Mouse (Mus musculus) heart, postnatal 4 days (tissue): ENCODE data around the gene Naa20. TPM values are rescaled to one million over a fixed set of nuclear protein-coding genes. Genes with fewer than 3 reads are reported as not detected.

Source experiments
- DNase-seq: peaks from one replicate; pipeline ENCODE4 v3.0.0; 2021
- total RNA-seq, 2 experiments: library from RNA; stranded (reverse); gene quantifications; 2 replicates each; pipeline ENCODE4 v1.2.3; 2021

Gene Naa20
- 100 to 1,000 TPM; 120 to 123 TPM for total RNA-seq

DNA sequence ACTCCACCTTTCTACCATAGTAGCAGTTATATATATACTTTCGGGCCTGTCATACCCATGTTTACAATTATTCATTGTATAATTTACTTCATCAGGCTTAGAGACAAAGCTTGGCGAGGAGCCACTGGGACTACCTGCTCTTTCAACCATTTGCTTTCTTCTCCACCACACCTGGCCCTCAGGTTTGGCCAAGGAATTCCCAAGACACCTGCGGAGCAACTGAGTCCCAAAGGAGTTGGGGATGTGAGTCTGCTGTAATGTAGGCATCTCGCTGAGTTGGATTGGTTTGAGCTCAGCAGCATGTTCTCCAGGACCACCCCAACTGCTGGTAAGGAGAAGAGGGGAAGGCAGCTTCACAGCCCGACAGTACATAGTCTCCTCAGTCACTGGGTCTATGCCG lies at the start of gene Naa20:
TSS of gene Naa20 (plus strand) at position 239 of the 400 bp plus-strand sequence.
- DNase-seq = no peak

DNA sequence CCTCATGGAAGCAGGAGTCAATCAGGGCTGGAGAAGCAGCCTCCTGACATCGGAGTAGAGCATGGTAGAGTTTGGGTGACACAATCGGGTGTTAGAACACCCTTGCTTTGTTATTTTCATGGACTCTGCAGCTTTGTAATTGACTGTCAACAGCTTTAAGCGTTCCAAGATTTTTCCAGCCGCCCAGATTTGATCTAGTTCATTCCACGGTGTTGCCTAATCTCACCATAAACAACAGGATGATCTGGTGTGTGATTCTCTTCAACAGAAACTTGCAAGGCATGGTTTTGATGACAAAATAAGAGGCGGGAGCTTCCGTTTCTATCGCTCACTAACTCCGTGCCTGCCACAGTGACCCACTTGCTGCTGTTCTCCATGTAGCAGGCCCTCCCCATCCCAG lies 46.1 kb upstream of the Naa20 start:
- DNase-seq = no peak

DNA sequence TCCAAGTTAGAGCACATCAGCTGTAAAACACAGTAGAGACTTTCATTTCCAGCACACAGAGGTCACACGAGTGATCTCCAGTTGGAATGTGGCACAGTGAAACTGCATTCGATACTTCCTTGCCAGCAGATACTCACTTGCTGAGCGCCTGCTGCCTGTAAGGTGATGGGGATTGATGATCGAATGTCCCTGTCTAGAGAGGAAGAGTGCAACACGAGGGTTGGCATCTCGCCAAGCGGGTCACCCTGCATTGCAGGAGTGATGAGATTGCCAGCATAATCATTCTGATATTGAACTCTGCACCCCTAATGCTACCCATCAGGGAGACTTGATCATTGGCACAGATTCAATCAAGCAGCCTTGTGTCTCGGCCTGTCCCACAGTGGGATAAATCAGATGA lies 44.0 kb upstream of the Naa20 start:
- no peak for DNase-seq

DNA sequence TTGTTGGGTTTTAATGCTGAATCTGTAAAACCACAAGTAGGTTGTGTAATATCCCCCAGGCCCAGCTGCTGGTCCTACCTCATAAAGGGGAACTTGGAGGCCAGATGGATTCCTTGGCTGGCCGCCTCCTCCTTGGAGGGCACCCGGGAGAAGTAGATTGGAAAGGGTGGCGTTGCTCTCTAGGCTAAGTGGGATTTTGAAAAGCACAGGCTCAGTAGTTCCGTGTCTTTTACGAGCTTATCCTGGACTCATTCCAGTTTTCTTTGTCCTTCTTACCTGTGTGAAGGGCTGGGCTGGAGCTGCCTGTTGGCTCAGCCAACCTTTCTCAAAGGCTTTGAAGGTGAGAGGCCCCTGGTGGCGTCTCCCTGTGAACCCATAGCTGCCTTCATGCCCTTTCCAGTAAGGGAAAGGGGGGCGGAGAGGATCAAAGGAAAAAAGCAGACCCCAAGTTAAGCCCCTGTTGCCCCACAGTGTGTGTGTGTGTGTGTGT lies 42.4 kb upstream of the Naa20 start:
- peak; percentile 43 for DNase-seq

DNA sequence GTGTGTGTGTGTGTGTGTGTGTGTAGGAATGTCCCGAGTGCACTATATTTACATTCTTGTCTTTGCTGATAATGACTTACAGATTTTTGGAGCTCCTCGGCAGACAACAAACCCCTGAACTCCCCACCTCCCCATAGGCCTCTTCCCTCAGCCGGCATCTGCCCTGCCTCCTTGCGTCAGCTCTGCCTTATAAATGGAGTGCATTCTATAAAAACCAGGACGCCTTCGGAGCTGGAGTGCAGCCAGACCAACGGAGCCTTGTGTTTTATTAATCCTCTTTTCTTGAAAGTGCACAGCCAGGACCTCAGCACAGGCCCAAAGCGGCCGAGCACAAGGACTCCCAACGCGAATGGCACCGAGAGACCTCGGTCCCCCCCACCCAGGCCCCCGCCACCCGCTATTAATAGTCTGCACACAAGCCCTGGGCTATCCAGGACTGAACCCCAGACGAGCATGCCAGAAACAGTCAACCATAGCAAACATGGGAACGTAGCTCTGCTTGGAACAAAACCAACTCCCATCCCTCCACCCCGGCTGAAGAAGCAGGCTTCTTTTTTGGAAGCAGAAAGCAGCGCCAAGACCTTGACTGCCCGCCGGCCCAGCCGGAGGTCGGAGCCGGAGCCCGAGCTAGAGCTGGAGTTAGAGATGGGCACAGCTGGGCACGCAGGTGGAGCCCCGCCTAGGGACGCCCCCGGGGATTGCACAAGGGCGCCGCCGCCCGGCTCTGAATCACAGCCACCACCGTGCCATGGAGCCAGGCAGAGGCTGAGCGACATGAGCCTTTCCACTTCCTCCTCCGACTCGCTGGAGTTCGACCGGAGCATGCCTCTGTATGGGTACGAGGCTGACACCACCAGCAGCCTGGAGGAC lies 41.7 kb upstream of the Naa20 start:
- DNase-seq = peak; percentile 86

DNA sequence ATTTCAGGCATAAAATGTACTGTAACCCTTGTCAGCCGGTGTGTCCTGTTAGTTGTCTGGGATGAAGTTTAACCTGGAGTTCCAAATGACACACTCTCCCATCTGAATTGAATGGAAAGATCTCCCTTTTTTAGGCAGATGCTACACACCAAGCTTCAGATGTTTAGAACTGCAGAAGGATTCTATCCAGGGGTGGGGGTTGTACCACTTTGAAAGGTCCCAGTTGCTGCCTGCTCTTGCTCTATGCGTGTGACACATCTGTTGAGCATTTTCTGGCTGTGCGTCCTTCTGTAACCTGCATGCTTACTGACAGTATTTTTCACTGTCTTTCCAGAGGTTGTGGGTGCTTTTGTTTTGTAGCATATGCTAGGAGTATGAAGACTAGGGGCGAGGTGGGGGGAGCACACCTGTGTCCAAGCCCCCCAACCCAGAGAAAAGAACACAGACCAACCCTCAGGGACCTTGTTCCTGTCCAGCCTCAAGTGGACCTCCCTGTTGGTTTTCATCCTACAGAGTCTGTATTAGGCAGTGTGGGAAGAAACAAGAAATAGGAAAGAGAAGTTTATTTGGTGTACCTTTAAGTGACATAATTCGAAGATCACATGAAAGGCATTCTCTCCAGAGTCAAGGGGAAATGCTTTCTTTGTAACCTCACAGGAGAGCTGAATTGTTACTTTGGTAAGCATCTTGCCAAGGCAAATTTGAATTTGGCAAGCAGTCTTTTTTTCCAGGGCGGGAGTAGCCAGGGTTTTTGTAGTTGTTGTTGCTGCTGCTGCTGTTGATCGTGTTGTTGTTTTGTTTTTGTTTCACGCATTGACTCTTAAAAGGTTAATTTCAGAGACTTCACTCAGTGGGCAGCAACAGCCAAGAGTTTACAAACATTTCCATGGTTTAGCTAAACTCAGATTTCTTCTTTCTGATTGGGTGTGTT lies 40.4 kb upstream of the Naa20 start:
- DNase-seq = peak; percentile 46

DNA sequence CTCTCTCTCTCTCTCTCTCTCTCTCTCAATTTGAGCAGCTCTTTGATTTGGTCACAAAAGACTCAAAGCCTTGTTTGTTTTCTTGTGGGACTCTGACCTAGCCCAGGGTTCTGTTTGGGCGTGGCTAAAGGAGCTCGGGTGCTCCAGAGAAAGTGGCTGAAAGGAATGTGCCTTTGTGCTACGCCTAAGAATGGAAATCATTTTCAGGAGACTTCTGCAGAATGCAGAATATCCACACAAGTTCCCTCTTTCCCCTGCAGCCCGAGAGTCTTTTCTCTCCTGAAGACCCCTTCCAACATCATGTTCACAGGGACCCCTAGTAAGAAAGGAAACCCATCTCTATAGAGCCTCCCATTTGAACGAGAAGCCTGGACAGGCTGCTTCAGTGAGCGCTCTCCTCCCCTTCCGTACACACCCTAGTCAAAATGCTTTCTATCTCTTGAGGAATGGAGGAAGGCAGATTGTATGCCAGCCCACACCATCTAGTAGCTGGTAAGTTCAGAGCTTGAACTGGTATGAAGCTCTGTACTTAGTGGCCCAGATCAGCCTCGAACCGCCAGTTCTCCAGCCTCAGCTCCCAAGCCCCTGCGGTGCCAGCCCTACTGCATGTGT lies 39.6 kb upstream of the Naa20 start:
- no peak for DNase-seq

DNA sequence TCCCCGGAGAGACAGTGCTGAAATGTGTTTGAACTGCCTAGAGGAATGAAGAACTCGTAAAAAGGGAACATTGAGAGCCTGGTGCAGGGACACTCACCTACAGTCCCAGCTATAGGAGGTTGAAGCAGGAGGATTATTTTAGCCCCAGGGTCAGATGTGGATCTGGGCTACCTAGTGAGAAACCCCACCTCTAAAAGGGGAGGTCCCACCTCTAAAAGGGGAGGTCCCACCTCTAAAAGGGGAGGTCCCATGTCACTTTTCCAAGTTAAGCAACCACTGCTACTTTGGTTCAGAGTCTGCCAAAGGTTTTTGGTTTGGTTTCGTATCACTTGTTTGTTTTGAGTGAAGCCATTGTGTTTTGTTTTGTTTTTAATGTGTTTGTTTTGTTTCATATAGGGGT lies 36.6 kb upstream of the Naa20 start:
- no peak for DNase-seq

DNA sequence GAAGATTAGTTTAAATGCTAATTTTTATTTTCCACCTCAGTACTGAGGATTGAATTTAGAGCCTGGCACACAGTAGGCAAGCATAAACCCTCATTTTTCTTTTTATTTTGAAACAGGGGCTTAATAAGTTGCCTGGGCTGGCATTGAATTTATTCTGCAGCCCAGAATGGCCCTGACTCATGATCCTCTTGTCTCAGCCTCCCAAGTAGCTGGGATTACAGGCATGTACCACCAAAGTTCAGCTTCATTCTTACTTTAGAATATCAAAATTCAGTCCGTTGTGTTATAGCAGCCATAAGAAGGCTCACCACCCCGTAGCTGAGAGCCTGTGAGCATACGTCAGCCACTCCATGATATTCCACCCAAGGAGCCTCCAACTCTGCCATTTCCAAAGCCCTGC lies 35.7 kb upstream of the Naa20 start:
- DNase-seq = no peak

DNA sequence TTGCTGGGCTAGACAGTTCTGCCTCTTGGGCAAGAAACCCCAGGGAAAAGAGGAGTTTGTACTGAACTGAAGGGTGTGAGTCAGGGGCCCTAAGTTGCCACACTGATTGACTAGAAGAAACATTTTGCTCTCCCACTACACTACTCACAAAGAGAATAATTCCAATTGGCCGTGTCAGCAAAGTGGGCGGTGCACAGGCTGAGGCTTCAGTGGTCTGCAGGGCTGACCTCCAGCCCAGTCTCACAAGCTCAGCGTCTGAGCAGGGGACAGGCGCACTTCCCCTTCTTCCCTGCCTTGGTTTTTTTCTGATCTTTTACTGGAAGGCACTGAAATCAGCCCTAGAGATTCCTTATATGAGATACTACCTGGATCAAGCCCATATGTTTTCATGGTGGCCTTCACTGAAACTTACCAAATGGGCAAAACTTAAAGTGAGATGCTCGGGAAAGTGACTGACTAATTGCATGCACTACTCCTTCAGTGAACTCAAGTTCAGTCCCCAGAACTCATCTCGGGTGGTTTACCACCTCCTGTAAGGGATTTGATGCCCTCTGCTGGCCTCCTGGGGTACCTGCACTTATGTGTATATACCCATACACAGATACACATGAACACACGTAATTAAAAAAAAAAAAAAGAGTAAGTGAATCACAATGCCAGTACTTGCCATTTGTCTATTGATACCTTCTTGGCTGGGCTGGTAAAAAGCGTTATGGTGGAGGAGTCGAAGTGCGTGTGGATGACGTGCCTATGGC lies 35.0 kb upstream of the Naa20 start:
- no peak for DNase-seq

DNA sequence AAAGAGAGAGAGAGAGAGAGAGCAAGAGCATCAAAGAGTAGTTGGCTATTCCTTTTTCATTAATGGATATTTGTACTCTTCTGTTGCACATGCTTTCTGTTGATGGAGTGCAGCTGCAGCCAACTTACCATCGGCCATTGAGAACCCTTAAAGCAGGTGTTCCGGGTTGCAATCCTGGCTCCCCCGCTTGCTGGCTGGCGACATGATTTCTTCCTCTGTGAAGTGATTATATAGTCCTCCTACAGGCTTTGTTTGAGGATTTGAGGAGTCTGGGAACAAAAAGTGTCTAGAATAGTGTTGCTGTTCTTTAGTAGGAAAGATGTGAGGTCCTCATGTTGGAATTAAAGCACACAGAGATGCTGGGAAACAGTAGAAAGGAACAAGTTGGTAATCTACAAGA lies 30.6 kb upstream of the Naa20 start:
- no peak for DNase-seq

DNA sequence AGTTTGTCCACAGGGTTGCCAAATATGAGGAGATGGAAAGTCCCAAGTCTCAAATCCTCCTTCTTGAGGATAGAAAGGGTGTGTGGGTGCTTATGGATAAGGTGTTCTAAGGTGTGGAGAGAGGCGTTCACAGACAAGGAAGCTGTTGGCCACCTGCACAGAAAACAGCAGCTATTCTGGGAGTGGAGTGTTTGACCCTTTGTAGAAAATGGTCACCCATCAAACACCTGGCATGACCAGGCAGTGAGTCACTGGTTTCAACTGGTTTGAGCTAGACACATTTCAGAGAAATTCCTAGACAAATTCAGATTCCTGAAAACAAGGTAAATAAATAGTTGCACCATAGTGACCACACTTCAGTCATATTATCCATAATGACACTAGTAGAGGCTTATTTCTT lies 29.8 kb upstream of the Naa20 start:
- DNase-seq = no peak

DNA sequence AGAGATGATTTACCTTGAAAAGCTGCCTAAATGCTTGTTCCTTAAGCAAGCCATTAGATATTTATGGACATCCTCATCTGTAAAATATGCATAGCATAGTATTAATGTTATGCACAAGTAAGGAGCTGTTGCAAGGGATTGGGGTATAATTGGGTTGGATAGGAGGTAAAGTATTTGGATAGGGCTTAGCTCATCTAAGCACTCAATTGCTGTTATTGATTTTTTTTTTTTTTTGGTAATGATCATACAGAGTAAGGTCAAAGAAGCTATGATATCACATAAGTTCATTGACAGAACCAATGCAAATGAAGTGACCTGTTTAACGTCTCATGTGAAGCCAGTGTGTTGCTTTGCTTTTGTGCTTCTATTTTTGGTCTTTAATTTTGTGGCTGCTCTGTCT lies 27.9 kb upstream of the Naa20 start:
- no peak for DNase-seq

DNA sequence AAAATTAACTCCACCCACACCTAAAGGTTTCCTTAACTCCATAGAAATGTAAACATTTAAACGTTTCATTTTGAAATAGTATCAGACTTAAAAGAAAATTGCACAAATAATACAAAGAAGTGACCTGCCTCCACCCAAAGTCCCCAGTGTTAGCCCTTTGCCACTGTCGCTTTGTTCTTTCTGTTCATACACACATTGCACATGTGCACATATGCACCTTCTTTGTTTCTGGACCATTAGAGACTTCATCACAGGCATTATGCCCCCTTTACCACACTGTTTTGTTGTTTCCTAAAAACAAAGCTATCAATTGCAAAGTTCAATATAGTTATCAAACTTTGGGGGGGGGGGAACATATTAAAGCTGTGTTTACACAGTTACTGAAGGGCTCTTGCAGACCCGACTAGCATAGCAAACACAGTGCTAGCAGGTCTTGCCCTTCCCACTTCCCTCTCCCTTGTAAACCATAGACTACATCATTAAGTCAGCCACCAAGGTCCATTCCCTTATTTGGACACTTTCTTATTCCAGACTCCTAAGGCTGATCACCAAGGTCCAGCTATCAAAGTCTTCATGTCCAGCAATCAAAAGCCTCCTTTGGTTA lies 26.9 kb upstream of the Naa20 start:
- DNase-seq = no peak

DNA sequence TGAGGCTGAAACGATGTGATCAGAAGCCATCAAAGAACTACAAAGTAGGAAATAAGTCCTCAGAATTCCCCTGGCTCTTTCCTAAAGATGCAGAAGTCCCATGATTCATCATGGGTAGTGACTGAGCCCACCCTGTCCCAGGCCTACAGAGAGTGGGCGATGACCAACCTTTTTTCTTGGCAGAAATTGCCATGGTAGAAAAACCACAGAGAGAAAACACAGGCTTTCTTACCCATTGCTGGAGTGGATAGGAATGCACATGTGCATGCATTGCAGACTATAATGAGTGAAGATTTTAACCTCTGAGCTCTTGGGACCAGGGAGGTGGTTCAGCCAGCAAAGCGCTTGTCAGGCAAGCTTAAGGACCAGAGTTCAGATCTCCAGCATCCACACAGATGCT lies 24.7 kb upstream of the Naa20 start:
- DNase-seq = no peak

DNA sequence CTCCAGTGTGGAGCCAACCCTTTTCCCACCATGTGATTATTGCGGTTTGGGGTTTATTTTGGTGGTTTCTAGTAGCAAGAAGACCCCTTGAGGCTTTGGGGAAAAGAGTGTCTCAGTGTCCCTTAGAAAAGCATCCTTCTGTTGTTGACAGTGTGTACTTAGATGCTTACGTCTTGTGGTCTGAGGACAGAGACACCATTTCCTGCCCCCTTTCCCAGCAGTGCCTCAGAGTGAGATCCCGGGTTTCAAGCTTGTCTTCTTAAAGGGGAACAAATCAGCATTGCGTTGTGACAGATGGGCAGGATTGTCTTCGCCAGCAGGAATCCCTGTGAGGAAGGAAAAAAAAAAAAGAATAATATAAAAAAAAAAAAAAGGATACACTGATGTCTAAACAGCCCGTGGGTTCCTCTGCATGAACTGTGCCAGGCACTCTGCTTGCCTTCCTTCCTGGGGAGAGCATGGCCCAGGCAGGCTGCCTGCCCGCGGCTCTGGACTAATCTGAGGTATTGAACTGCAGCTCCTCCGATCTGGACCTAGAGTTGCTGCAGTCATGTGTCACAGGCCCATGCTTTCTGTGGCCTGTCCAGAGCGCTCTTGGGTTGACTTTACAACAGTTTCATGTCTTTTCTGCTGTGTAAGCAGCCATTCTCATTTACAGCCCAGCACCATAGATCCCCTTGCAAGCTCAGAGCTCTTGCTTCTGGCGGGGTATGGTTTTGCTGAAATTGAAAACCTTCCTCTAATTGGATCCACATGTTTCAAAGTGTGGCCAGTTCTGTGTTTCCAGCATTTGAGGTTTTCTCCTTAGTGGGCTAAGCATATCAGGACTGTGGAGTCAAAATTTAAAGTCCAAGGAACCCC lies 20.8 kb upstream of the Naa20 start:
- DNase-seq = no peak

DNA sequence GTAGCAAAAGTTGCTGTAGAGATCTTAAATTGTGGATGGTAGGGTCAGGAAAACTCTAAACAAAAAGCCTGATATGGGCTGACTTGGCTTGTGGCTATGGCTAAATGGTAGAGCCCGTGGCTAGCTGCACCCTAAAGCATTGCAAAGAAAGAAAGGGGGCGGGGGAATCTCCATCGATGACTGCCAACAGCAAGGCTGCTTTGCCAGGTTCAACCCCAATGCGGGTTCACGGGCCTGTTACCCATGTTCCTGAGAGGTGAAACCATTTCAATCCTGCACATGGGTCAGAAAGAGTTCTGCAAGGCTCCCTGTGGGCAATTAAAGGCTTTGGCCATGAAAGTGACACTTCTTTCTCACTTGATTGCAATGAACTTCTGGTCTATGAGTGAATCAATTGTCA lies 20.0 kb upstream of the Naa20 start:
- no peak for DNase-seq

DNA sequence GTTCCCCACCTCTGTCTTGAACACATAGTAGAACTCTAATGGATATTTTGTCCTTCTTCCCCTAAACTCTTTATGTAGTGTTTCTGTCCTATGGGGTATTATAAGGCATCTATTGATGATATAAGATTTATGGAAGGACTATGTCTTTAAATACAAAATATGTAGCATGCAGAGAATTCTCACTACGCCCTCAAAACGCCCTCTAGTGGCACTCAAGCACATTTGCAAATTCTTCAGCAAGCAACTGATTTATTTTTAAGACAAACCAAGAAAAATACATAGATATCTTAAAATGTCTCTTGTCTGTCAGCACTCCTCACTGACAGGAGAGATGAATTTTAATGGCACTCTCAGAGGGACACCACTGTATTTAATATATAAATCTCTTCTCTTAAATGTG lies 19.5 kb upstream of the Naa20 start:
- DNase-seq = no peak

DNA sequence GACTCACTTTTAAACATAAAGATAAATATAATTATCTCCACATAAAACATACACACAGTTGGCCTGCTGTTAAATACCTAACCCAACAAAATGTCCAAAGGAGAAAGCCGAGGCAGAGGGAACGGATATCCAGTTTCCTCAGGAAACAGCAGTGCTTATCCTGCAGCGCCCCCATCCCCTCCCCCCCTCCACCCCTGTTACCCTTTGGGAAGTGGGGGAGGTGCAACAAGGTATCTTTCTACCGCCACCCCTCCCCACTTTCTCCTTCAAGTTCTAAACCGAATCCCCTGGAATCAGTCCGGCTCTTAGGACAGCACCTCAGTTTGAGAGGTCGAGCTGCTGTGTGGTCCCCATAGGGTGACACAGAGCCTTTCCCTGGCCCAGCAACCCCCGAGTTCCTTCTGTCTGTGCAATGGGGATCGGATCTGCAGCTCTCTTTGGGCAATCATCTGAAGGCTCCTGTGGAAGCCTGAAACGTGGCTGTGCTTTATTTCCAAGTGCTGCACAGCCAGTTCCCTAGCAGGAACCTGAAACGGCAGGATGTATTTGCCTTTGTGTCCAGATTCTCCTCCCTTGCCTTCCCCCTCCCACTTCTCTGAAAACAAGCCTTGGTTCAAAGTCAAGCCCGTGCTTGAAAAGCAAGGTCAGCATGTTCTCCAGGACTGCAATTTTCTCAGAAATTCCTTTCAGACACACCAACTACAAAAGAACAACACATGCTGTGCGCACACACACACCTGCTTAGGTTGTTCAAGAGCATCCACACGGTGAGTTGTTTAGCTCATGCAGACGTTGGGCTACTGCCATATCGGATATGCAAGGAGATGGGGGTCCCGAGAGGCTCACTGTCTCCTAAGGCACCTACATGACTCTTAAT lies 17.6 kb upstream of the Naa20 start:
- no peak for DNase-seq
